ENCODE assay signal across 8 mouse cellular contexts in genomic region chr1:132355841-132356242, GRCm38 (mm10). TPM values are rescaled to one million over a fixed set of nuclear protein-coding genes. Genes with fewer than 3 reads are reported as not detected.
DNase-seq lines count a peak whose midpoint lies in the region; ATAC-seq lines count a peak whose summit lies in the region.

No protein-coding gene starts in this region.

- H3K27ac ChIP-seq in hindbrain, embryonic 16.5 days (ENCODE audit: low read depth, low read length) = peak overlapping the region; percentile 48; the same call in 1 of the 2 replicates

- 0% methylated on average over 3 of the region's 3 CpGs for WGBS in hindbrain, embryonic 16.5 days

- no peak overlapping the region for H3K4me2 ChIP-seq in hindbrain, embryonic 16.5 days (ENCODE audit: low read length)

- no peaks in the 10 kb centered on the region for H3K27me3 ChIP-seq in hindbrain, embryonic 16.5 days (replicated peaks; ENCODE audit: control insufficient read depth, insufficient read depth, low read length)

- ATAC-seq in hindbrain, embryonic 16.5 days = peak; percentile 72
- peak; percentile 94 for ATAC-seq in megakaryocyte progenitor cell, adult 5-6 weeks (replicated peaks; ENCODE audit: poor library complexity)

- DNase-seq in R1 (ENCODE audit: low read depth, low spot score) = peak; percentile 87
- DNase-seq in cerebellum, postnatal 14 days = peak; percentile 92 to 95
- peak; percentile 80 to 83 for DNase-seq in frontal cortex, postnatal 25 days (ENCODE audit: low spot score in 2 of 2)
- DNase-seq in left cerebral cortex, adult 11 months (ENCODE audit: low spot score) = peak; percentile 80
- DNase-seq in right cerebral cortex, postnatal 14 days = peak; percentile 77
- peak; percentile 78 for DNase-seq in urinary bladder, postnatal 25 days (ENCODE audit: low spot score)

- no peak overlapping the region for H3K9ac ChIP-seq in hindbrain, embryonic 16.5 days (ENCODE audit: low read depth, low read length)

- peaks cover 3% of the 10 kb centered on the region; the same call in 1 of the 2 replicates for H3K4me1 ChIP-seq in hindbrain, embryonic 16.5 days (ENCODE audit: control insufficient read depth, insufficient read depth, low read depth, low read length)

- H3K4me3 ChIP-seq in hindbrain, embryonic 16.5 days (ENCODE audit: low read length) = no peak overlapping the region

- H3K36me3 ChIP-seq in hindbrain, embryonic 16.5 days (ENCODE audit: control insufficient read depth, insufficient read depth, low read length) = peaks cover 23% of the 10 kb centered on the region

- no peaks in the 10 kb centered on the region for H3K9me3 ChIP-seq in hindbrain, embryonic 16.5 days (ENCODE audit: control insufficient read depth, low read length)

RNA-seq across cellular contexts. Expression of gene Tmcc2, which starts 35.2 kb away (rescaled TPM):
- polyA plus RNA-seq in hindbrain, embryonic 16.5 days (2015; fragmentation: Nextera tagmentation; extraction: Ambion mirVana) = 26.6 and 35.5 TPM in 2 replicates
- 2.9 and 6.1 TPM in 2 replicates for total RNA-seq in megakaryocyte progenitor cell, adult 5-6 weeks (2015)
- total RNA-seq in megakaryocyte progenitor cell, adult 5-6 weeks (2017) = 5.5 and 6.0 TPM in 2 replicates

RNA-seq across cellular contexts. Expression of gene Nuak2, which starts 39.9 kb away (rescaled TPM):
- 11.1 and 12.8 TPM in 2 replicates for polyA plus RNA-seq in hindbrain, embryonic 16.5 days (2015; fragmentation: Nextera tagmentation; extraction: Ambion mirVana)
- 19.8 and 26.1 TPM in 2 replicates for total RNA-seq in megakaryocyte progenitor cell, adult 5-6 weeks (2015)
- total RNA-seq in megakaryocyte progenitor cell, adult 5-6 weeks (2017) = 14.5 and 20.2 TPM in 2 replicates

RNA-seq across cellular contexts. Expression of gene Klhdc8a, which starts 57.4 kb away (rescaled TPM):
- 8.3 and 10.0 TPM in 2 replicates for polyA plus RNA-seq in hindbrain, embryonic 16.5 days (2015; fragmentation: Nextera tagmentation; extraction: Ambion mirVana)
- not detected in 2 replicates for total RNA-seq in megakaryocyte progenitor cell, adult 5-6 weeks (2015)
- not detected in 2 replicates for total RNA-seq in megakaryocyte progenitor cell, adult 5-6 weeks (2017)
